Mouse (Mus musculus) limb, embryonic 11.5 days (tissue): ENCODE measurements around the gene Aldh1l1. TPM values are rescaled to one million over a fixed set of nuclear protein-coding genes. Genes with fewer than 3 reads are reported as not detected.
A peak's percentile ranks its signal among the peaks of the same experiment; 100 is the strongest.

Experiments
- ATAC-seq: fragments of 200-750 bp; cut with Nextera tagmentation; 2 replicates; pipeline ENCODE4 v1.8.0; 2017; ENCODE audit warnings: low read depth; ENCODE audit not compliant: insufficient number of reproducible peaks, low FRiP score, low TSS enrichment
- DNase-seq: peaks from one replicate; pipeline ENCODE4 v3.0.0-alpha.2; 2015; ENCODE audit warnings: low spot score
- H3K27ac ChIP-seq: fragments of 300-500 bp; sonication (generic); replicated peaks from 2 replicates; pipeline ENCODE4 v1.5.1; 2014; ENCODE audit warnings: low read depth, mild to moderate bottlenecking, low read length
- H3K27me3 ChIP-seq: fragments of 300-500 bp; sonication (generic); 2 replicates; pipeline ENCODE4 v1.6.1; 2014; ENCODE audit warnings: mild to moderate bottlenecking, low read length, mixed read lengths; ENCODE audit not compliant: control insufficient read depth, insufficient read depth
- H3K36me3 ChIP-seq: fragments of 300-500 bp; sonication (generic); 2 replicates; pipeline ENCODE4 v1.6.1; 2014; ENCODE audit warnings: mild to moderate bottlenecking, low read length, moderate library complexity, mixed read lengths; ENCODE audit not compliant: control insufficient read depth, insufficient read depth
- H3K4me1 ChIP-seq: fragments of 300-500 bp; sonication (generic); 2 replicates; pipeline ENCODE4 v1.6.1; 2014; ENCODE audit warnings: low read length, mixed read lengths; ENCODE audit not compliant: control insufficient read depth, insufficient read depth
- H3K4me2 ChIP-seq: fragments of 300-500 bp; sonication (generic); 2 replicates; pipeline ENCODE4 v1.6.1; 2014; ENCODE audit warnings: low read depth, mild to moderate bottlenecking, moderate library complexity; ENCODE audit not compliant: severe bottlenecking
- H3K4me3 ChIP-seq: fragments of 300-500 bp; sonication (generic); 2 replicates; pipeline ENCODE4 v1.5.1; 2014; ENCODE audit warnings: low read depth, low read length
- H3K9ac ChIP-seq: fragments of 300-500 bp; sonication (generic); 2 replicates; pipeline ENCODE4 v1.6.1; 2014; ENCODE audit warnings: mild to moderate bottlenecking, low read length
- H3K9me3 ChIP-seq: fragments of 300-500 bp; sonication (generic); 2 replicates; pipeline ENCODE4 v1.6.1; 2016; ENCODE audit warnings: low read length; ENCODE audit not compliant: control insufficient read depth
- WGBS: fragments of 180-500 bp; shearing (Covaris S2); extraction: QIAGEN DNeasy Blood & Tissue Kit; methylation state at CpG from one replicate; pipeline ENCODE4 v1.1.7; 2014; 5-methylcytosine and 5-hydroxymethylcytosine counted together
- polyA plus RNA-seq: library from polyadenylated mRNA; unstranded; fragments of >200 nt; fragmentation: Nextera tagmentation; extraction: Ambion mirVana; gene quantifications from 2 replicates; pipeline ENCODE4 v1.2.1, GENCODE M21; 2014

Gene Aldh1l1
- polyA plus RNA-seq, 1 experiment from 2014 or later, result 0.57 TPM

GRCm38 (mm10) chr6:90565357-90566215 is 79.4 kb downstream of the Aldh1l1 start:
- Histone ChIP-seq H3K27me3 (no peaks in the 10 kb centered on the region), H3K27ac (no peak overlapping the region), H3K4me3 (no peak overlapping the region), H3K9ac (no peak overlapping the region), H3K36me3 (no peaks in the 10 kb centered on the region), H3K9me3 (no peaks in the 10 kb centered on the region), H3K4me2 (no peak overlapping the region), H3K4me1 (no peaks in the 10 kb centered on the region)
- no peak for DNase-seq
- WGBS, result 71% methylated on average over 13 of the region's 13 CpGs
- ATAC-seq, result no peak

- no peak for ATAC-seq
- Histone ChIP-seq H3K4me2 (no peak overlapping the region), H3K36me3 (no peaks in the 10 kb centered on the region), H3K27ac (no peak overlapping the region), H3K27me3 (no peaks in the 10 kb centered on the region), H3K4me3 (no peak overlapping the region), H3K9ac (no peak overlapping the region), H3K4me1 (no peaks in the 10 kb centered on the region), H3K9me3 (no peaks in the 10 kb centered on the region)
- WGBS, result 75% methylated on average over 3 of the region's 3 CpGs
- DNase-seq, result no peak
Observed at GRCm38 (mm10) chr6:90567486-90567885, 81.3 kb downstream of the Aldh1l1 start.

- H3K9ac ChIP-seq, result no peak overlapping the region
- H3K36me3 ChIP-seq, result no peaks in the 10 kb centered on the region
- no peaks in the 10 kb centered on the region for H3K9me3 ChIP-seq
- 72% methylated on average over 3 of the region's 3 CpGs for WGBS
- H3K27me3 ChIP-seq, result no peaks in the 10 kb centered on the region
- no peak overlapping the region for H3K4me3 ChIP-seq
- no peak for ATAC-seq
- no peak for DNase-seq
- H3K4me1 ChIP-seq, result no peaks in the 10 kb centered on the region
- H3K4me2 ChIP-seq, result no peak overlapping the region
- H3K27ac ChIP-seq, result no peak overlapping the region
Observed at GRCm38 (mm10) chr6:90567928-90568327, 81.7 kb downstream of the Aldh1l1 start.

- ATAC-seq, result no peak
- 91% methylated on average over 4 of the region's 4 CpGs for WGBS
- Histone ChIP-seq H3K4me2 (no peak overlapping the region), H3K27me3 (no peaks in the 10 kb centered on the region), H3K9ac (no peak overlapping the region), H3K27ac (no peak overlapping the region), H3K4me3 (no peak overlapping the region), H3K36me3 (no peaks in the 10 kb centered on the region), H3K4me1 (no peaks in the 10 kb centered on the region), H3K9me3 (no peaks in the 10 kb centered on the region)
- DNase-seq, result no peak
Observed at GRCm38 (mm10) chr6:90568721-90569120, 82.5 kb downstream of the Aldh1l1 start.

GRCm38 (mm10) chr6:90569736-90570383 is 83.6 kb downstream of the Aldh1l1 start:
- H3K27me3 ChIP-seq, result no peaks in the 10 kb centered on the region
- no peak overlapping the region for H3K9ac ChIP-seq
- H3K4me1 ChIP-seq, result no peaks in the 10 kb centered on the region
- H3K27ac ChIP-seq, result no peak overlapping the region
- 65% methylated on average over 12 of the region's 12 CpGs for WGBS
- no peak overlapping the region for H3K4me3 ChIP-seq
- no peak overlapping the region for H3K4me2 ChIP-seq
- no peaks in the 10 kb centered on the region for H3K36me3 ChIP-seq
- no peaks in the 10 kb centered on the region for H3K9me3 ChIP-seq
- ATAC-seq, result no peak
- DNase-seq, result no peak

- ATAC-seq, result no peak
- no peaks in the 10 kb centered on the region for H3K9me3 ChIP-seq
- 79% methylated on average over 8 of the region's 8 CpGs for WGBS
Observed at GRCm38 (mm10) chr6:90570392-90570791, 84.2 kb downstream of the Aldh1l1 start.

GRCm38 (mm10) chr6:90575261-90575715 is 89.1 kb downstream of the Aldh1l1 start:
- Histone ChIP-seq H3K36me3 (no peaks in the 10 kb centered on the region), H3K27me3 (no peaks in the 10 kb centered on the region), H3K9me3 (no peaks in the 10 kb centered on the region), H3K4me2 (no peak overlapping the region), H3K4me3 (no peak overlapping the region), H3K27ac (no peak overlapping the region), H3K4me1 (no peaks in the 10 kb centered on the region), H3K9ac (no peak overlapping the region)
- DNase-seq (peak; percentile 86), ATAC-seq (peak; percentile 46; the same call in 1 of the 2 replicates)
- WGBS, result 47% methylated on average over 3 of the region's 3 CpGs

More at GRCm38 (mm10) chr6:90570392-90570791, 84.2 kb downstream of the Aldh1l1 start:
- no peak for DNase-seq
- Histone ChIP-seq H3K27me3 (no peaks in the 10 kb centered on the region), H3K9ac (no peak overlapping the region), H3K27ac (no peak overlapping the region), H3K4me2 (no peak overlapping the region), H3K36me3 (no peaks in the 10 kb centered on the region), H3K4me3 (no peak overlapping the region), H3K4me1 (no peaks in the 10 kb centered on the region)

GRCm38 (mm10) chr6:90578174-90578573 is 91.9 kb downstream of the Aldh1l1 start:
- H3K4me3 ChIP-seq, result no peak overlapping the region
- no peaks in the 10 kb centered on the region for H3K27me3 ChIP-seq
- H3K4me2 ChIP-seq, result no peak overlapping the region
- no peaks in the 10 kb centered on the region for H3K9me3 ChIP-seq
- DNase-seq, result no peak
- ATAC-seq, result no peak
- H3K9ac ChIP-seq, result no peak overlapping the region
- H3K36me3 ChIP-seq, result no peaks in the 10 kb centered on the region
- H3K4me1 ChIP-seq, result no peaks in the 10 kb centered on the region
- H3K27ac ChIP-seq, result no peak overlapping the region
- 58% methylated on average over 3 of the region's 3 CpGs for WGBS
